Mouse (Mus musculus) c-Kit-positive CD71-positive TER-119-positive erythroid progenitor cells, embryonic 14.5 days (primary cell): Measurements from ENCODE around the gene Timm9.
"Not testable (repeated sequence)": the region's sequence is repeated elsewhere in the genome, so short reads cannot be mapped to it uniquely, and the experiment has no call there.

Experiments used
- DNase-seq: peaks from one replicate; pipeline ENCODE4 v3.0.0-alpha.2; 2013; ENCODE audit warnings: low spot score

Timm9 gene

DNA sequence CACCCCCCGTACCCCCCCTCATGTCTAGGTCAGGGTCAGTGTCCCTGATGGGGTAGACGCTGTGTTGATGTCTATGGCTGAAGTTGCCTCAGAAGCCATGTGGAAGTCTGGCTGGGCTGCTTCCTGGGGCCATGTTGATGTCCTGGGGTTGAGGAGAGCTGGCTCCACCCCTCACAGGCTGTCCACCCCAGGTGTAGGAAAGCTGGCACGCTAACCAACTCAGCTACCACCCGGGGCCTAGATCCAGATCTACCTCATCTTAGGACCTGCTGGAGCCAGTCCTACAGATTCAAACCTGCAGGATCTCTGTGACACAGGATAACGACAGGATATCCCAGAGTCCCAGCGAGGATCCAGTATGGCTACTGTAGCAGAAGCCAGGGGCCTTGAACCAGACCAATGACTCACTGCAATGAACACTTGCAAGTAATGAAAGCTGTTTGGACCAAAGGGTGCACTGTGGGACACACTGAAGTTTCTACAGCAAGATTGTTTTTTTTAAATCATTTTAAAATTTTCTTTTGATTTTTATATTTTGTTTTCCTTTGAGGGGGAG lies 29.2 kb downstream of the Timm9 start:
- DNase-seq: no peak

GRCm38 (mm10) chr12:71104275-71104674 lies 32.2 kb downstream of the Timm9 start:
- not testable (repeated sequence) for DNase-seq

- no peak for DNase-seq
These were observed 50.2 kb downstream of the Timm9 start for GRCm38 (mm10) chr12:71086331-71086730.
